Mouse (Mus musculus) MEL (cell line): ENCODE data around the gene Rbm26. TPM values are rescaled to one million over a fixed set of nuclear protein-coding genes. Genes with fewer than 3 reads are reported as not detected.

ENCODE experiments used
- DNase-seq: peaks from one replicate; pipeline ENCODE4 v3.0.0; 2011; ENCODE audit warnings: low read depth, low spot score
- H3K27ac ChIP-seq: 2 replicates; pipeline ENCODE4 v1.5.1; 2012; ENCODE audit warnings: low read depth, mild to moderate bottlenecking, control low read depth, low read length, moderate library complexity; ENCODE audit not compliant: control insufficient read depth
- H3K27me3 ChIP-seq, 2 experiments: fragments of 150-350 bp in 1 of 2; sonication (generic) in 1 of 2; 2 replicates each; pipeline ENCODE4 v1.6.1; 2012; ENCODE audit warnings: low read length in 2 of 2, mild to moderate bottlenecking in 2 of 2, improper control_type of control experiment in 1 of 2, moderate library complexity in 1 of 2; ENCODE audit not compliant: insufficient read depth in 2 of 2, control insufficient read depth in 1 of 2
- H3K36me3 ChIP-seq, 2 experiments: 2 replicates each; pipeline ENCODE4 v1.6.1; 2012 to 2014; ENCODE audit warnings: low read length in 2 of 2, improper control_type of control experiment in 1 of 2, inconsistent platforms in 1 of 2, mild to moderate bottlenecking in 1 of 2; ENCODE audit not compliant: insufficient read depth in 2 of 2, control insufficient read depth in 1 of 2
- H3K4me1 ChIP-seq, 2 experiments: fragments of 150-350 bp in 1 of 2; sonication (generic) in 1 of 2; 2 replicates each; pipeline ENCODE4 v1.6.1; 2012; ENCODE audit warnings: low read length in 2 of 2, improper control_type of control experiment in 1 of 2, mild to moderate bottlenecking in 1 of 2; ENCODE audit not compliant: insufficient read depth in 2 of 2, control insufficient read depth in 1 of 2
- H3K4me3 ChIP-seq, 2 experiments: fragments of 150-350 bp in 1 of 2; sonication (generic) in 1 of 2; 2 replicates each; pipeline ENCODE4 v1.5.1; 2012; ENCODE audit warnings: low read depth in 2 of 2, low read length in 2 of 2, mild to moderate bottlenecking in 2 of 2, moderate library complexity in 2 of 2, control low read depth in 1 of 2, improper control_type of control experiment in 1 of 2; ENCODE audit not compliant: control insufficient read depth in 1 of 2, insufficient read depth in 1 of 2
- H3K79me2 ChIP-seq: 2 replicates; pipeline ENCODE4 v1.6.1; 2012; ENCODE audit warnings: mild to moderate bottlenecking, low read length, moderate library complexity; ENCODE audit not compliant: control insufficient read depth, poor library complexity, insufficient read depth
- H3K9ac ChIP-seq: 2 replicates; pipeline ENCODE4 v1.6.1; 2012; ENCODE audit warnings: low read depth, mild to moderate bottlenecking, control low read depth, low read length, moderate library complexity; ENCODE audit not compliant: control insufficient read depth, poor library complexity, severe bottlenecking
- H3K9me3 ChIP-seq: fragments of 150-350 bp; sonication (generic); replicated peaks from 2 replicates; pipeline ENCODE4 v1.6.1; 2012; ENCODE audit warnings: mild to moderate bottlenecking, low read length, improper control_type of control experiment, moderate library complexity; ENCODE audit not compliant: insufficient read depth
- BHLHE40 ChIP-seq: IDR thresholded peaks from 2 replicates; pipeline ENCODE4 v1.6.1; 2012; ENCODE audit warnings: low read depth, mild to moderate bottlenecking, inconsistent platforms, low read length, improper control_type of control experiment, borderline replicate concordance
- CHD1 ChIP-seq: IDR thresholded peaks from 2 replicates; pipeline ENCODE4 v1.6.1; 2012; ENCODE audit warnings: low read depth, mild to moderate bottlenecking, inconsistent platforms, low read length, improper control_type of control experiment
- CHD2 ChIP-seq: IDR thresholded peaks from 2 replicates; pipeline ENCODE4 v1.6.1; 2011; ENCODE audit warnings: low read length, improper control_type of control experiment
- CTCF ChIP-seq, 3 experiments: IDR thresholded peaks in 2 of 3; conservative IDR thresholded peaks in 1 of 3; 2 replicates each; pipeline ENCODE4 v1.5.1; 2011 to 2012; ENCODE audit warnings: low read length in 3 of 3, low read depth in 2 of 3, mild to moderate bottlenecking in 2 of 3, improper control_type of control experiment in 1 of 3, inconsistent platforms in 1 of 3, mixed read lengths in 1 of 3, moderate library complexity in 1 of 3; ENCODE audit not compliant: control insufficient read depth in 1 of 3, insufficient read depth in 1 of 3, poor library complexity in 1 of 3, severe bottlenecking in 1 of 3
- E2F4 ChIP-seq: IDR thresholded peaks from 2 replicates; pipeline ENCODE4 v1.6.1; 2011; ENCODE audit warnings: low read depth, low read length, improper control_type of control experiment, borderline replicate concordance
- EP300 ChIP-seq, 2 experiments: IDR thresholded peaks; 2 replicates each; pipeline ENCODE4 v1.6.1; 2011; ENCODE audit warnings: improper control_type of control experiment in 2 of 2, low read length in 2 of 2, low read depth in 1 of 2, mild to moderate bottlenecking in 1 of 2
- ETS1 ChIP-seq: IDR thresholded peaks from 2 replicates; pipeline ENCODE4 v1.6.1; 2012; ENCODE audit warnings: low read depth, mild to moderate bottlenecking, inconsistent platforms, low read length, improper control_type of control experiment, moderate library complexity
- HCFC1 ChIP-seq: IDR thresholded peaks from 2 replicates; pipeline ENCODE4 v1.6.1; 2012; ENCODE audit warnings: low read depth, mild to moderate bottlenecking, inconsistent platforms, low read length, improper control_type of control experiment, moderate library complexity
- JUND ChIP-seq: IDR thresholded peaks from 2 replicates; pipeline ENCODE4 v1.6.1; 2011; ENCODE audit warnings: low read depth, mild to moderate bottlenecking, improper control_type of control experiment, low read length
- KAT2A ChIP-seq: conservative IDR thresholded peaks from 2 replicates; pipeline ENCODE4 v1.6.1; 2012; ENCODE audit warnings: low read depth, low read length, improper control_type of control experiment, inconsistent platforms
- MAX ChIP-seq: IDR thresholded peaks from 2 replicates; pipeline ENCODE4 v1.6.1; 2011; ENCODE audit warnings: low read length, improper control_type of control experiment
- MYC ChIP-seq: IDR thresholded peaks from 2 replicates; pipeline ENCODE4 v1.6.1; 2011; ENCODE audit warnings: low read depth, mild to moderate bottlenecking, low read length, improper control_type of control experiment, moderate library complexity
- NELFE ChIP-seq: IDR thresholded peaks from 2 replicates; pipeline ENCODE4 v1.6.1; 2011; ENCODE audit warnings: low read depth, low read length, improper control_type of control experiment
- NRF1 ChIP-seq: IDR thresholded peaks from 2 replicates; pipeline ENCODE4 v1.6.1; 2014; ENCODE audit warnings: low read depth, mild to moderate bottlenecking, inconsistent platforms, low read length, improper control_type of control experiment, moderate library complexity; ENCODE audit not compliant: poor library complexity, insufficient read depth, severe bottlenecking
- POLR2A ChIP-seq, 2 experiments: IDR thresholded peaks; 2 replicates each; pipeline ENCODE4 v1.6.1; 2011 to 2012; ENCODE audit warnings: low read length in 2 of 2, mild to moderate bottlenecking in 2 of 2, control low read depth in 1 of 2, improper control_type of control experiment in 1 of 2, low read depth in 1 of 2, moderate library complexity in 1 of 2; ENCODE audit not compliant: control insufficient read depth in 1 of 2, insufficient read depth in 1 of 2, poor library complexity in 1 of 2
- POLR2AphosphoS2 ChIP-seq: IDR thresholded peaks from 2 replicates; pipeline ENCODE4 v1.6.1; 2011; ENCODE audit warnings: low read length, improper control_type of control experiment
- POLR2AphosphoS5 ChIP-seq: IDR thresholded peaks from 2 replicates; pipeline ENCODE4 v1.6.1; 2012; ENCODE audit warnings: low read depth, borderline replicate concordance, mild to moderate bottlenecking, inconsistent platforms, low read length, moderate library complexity, mixed read lengths
- SMC3 ChIP-seq: IDR thresholded peaks from 2 replicates; pipeline ENCODE4 v1.6.1; 2011; ENCODE audit warnings: low read depth, low read length, improper control_type of control experiment
- TAL1 ChIP-seq: IDR thresholded peaks from 2 replicates; pipeline ENCODE4 v1.6.1; 2012; ENCODE audit warnings: mild to moderate bottlenecking, inconsistent platforms, low read length, moderate library complexity, mixed read lengths
- TBP ChIP-seq: IDR thresholded peaks from 2 replicates; pipeline ENCODE4 v1.8.0; 2011; ENCODE audit warnings: low read depth, low read length, improper control_type of control experiment
- USF1 ChIP-seq: IDR thresholded peaks from 2 replicates; pipeline ENCODE4 v1.6.1; 2014; ENCODE audit warnings: low read depth, mild to moderate bottlenecking, inconsistent platforms, low read length, improper control_type of control experiment, moderate library complexity
- ZC3H11A ChIP-seq: IDR thresholded peaks from 2 replicates; pipeline ENCODE4 v1.6.1; 2012; ENCODE audit warnings: low read depth, mild to moderate bottlenecking, inconsistent platforms, low read length, improper control_type of control experiment
- ZKSCAN1 ChIP-seq: IDR thresholded peaks from 2 replicates; pipeline ENCODE4 v1.6.1; 2012; ENCODE audit warnings: low read depth, mild to moderate bottlenecking, inconsistent platforms, low read length, improper control_type of control experiment, moderate library complexity
- ZMIZ1 ChIP-seq: IDR thresholded peaks from 2 replicates; pipeline ENCODE4 v1.6.1; 2012; ENCODE audit warnings: low read depth, mild to moderate bottlenecking, inconsistent platforms, low read length, improper control_type of control experiment, moderate library complexity
- ZNF384 ChIP-seq: IDR thresholded peaks from 2 replicates; pipeline ENCODE4 v1.6.1; 2012; ENCODE audit warnings: low read depth, mild to moderate bottlenecking, inconsistent platforms, low read length, improper control_type of control experiment
- polyA plus RNA-seq, 2 experiments: library from polyadenylated mRNA; stranded (reverse) in 1 of 2; unstranded in 1 of 2; fragments of >175 nt in 1 of 2; fragments of >200 nt in 1 of 2; gene quantifications; 2 replicates each; pipeline versions ENCODE4 v1.2.1 to v1.2.4; 2012; ENCODE audit warnings: low replicate concordance in 2 of 2, low read depth in 1 of 2; ENCODE audit not compliant: insufficient read length in 2 of 2, insufficient read depth in 1 of 2, missing spikeins in 1 of 2
- total RNA-seq: library from RNA; depleted of rRNA; stranded (reverse); fragments of 300-350 nt; gene quantifications from 2 replicates; pipeline ENCODE4 v1.2.3, GENCODE M21; 2012

The Rbm26 gene
- total and polyA plus RNA-seq, 3 experiments, result 27.7 to 55.9 (median 47.8) TPM

GRCm38 (mm10) chr14:105074376-105074775, 102.8 kb downstream of the Rbm26 start:
- DNase-seq, result no peak
- H3K9me3 ChIP-seq, result no peaks in the 10 kb centered on the region
- H3K4me3 ChIP-seq, result no peak overlapping the region
- no peaks in the 10 kb centered on the region for H3K79me2 ChIP-seq
- H3K36me3 ChIP-seq, result no peaks in the 10 kb centered on the region
- H3K9ac ChIP-seq, result no peak overlapping the region
- no peak overlapping the region for H3K27ac ChIP-seq
- H3K27me3 ChIP-seq, result peaks cover 0 to 2% of the 10 kb centered on the region in 2 experiments; a peak in 1 of 4 replicates
- TF ChIP-seq E2F4, result no peak
- TF ChIP-seq BHLHE40, result no peak
- no peak for TF ChIP-seq USF1
- TF ChIP-seq KAT2A, result no peak
- TF ChIP-seq CHD1, result no peak
- no peak for TF ChIP-seq ZMIZ1
- TF ChIP-seq ETS1, result no peak
- no peak for TF ChIP-seq MYC
- TF ChIP-seq ZC3H11A, result no peak
- TF ChIP-seq CHD2, result no peak
- no peak for TF ChIP-seq POLR2AphosphoS2
- no peak for TF ChIP-seq MAX
- no peak for TF ChIP-seq CTCF (IDR thresholded peaks at IDR 0.05 in 2 of 3, conservative IDR thresholded peaks at IDR 0.05 in 1 of 3; ENCODE audit: control insufficient read depth in 1 of 3, insufficient read depth in 1 of 3, low read depth in 2 of 3, low read length in 3 of 3, poor library complexity in 1 of 3, severe bottlenecking in 1 of 3)
- no peak for TF ChIP-seq TBP
- TF ChIP-seq JUND, result no peak
- no peak for TF ChIP-seq POLR2AphosphoS5
- TF ChIP-seq, all 39 proteins: peak for 0
- H3K4me1 ChIP-seq, result no peaks in the 10 kb centered on the region

- Histone ChIP-seq H3K9me3 (no peaks in the 10 kb centered on the region), H3K36me3 (no peaks in the 10 kb centered on the region), H3K27me3 (peaks cover 0 to 2% of the 10 kb centered on the region in 2 experiments; a peak in 1 of 4 replicates), H3K4me1 (no peaks in the 10 kb centered on the region), H3K4me3 (no peak overlapping the region), H3K9ac (no peak overlapping the region), H3K79me2 (no peaks in the 10 kb centered on the region), H3K27ac (no peak overlapping the region)
- no peak for DNase-seq
- no peak for TF ChIP-seq HCFC1
- no peak for TF ChIP-seq SMC3
- no peak for TF ChIP-seq MAX
- no peak for TF ChIP-seq EP300 (IDR thresholded peaks at IDR 0.05; ENCODE audit: low read depth in 1 of 2, low read length in 2 of 2)
- TF ChIP-seq TAL1, result no peak
- TF ChIP-seq ZC3H11A, result no peak
- no peak for TF ChIP-seq ZNF384
- no peak for TF ChIP-seq NELFE
- no peak for TF ChIP-seq ETS1
- no peak for TF ChIP-seq ZKSCAN1
- no peak for TF ChIP-seq NRF1
- no peak for TF ChIP-seq POLR2A (IDR thresholded peaks at IDR 0.05; ENCODE audit: control insufficient read depth in 1 of 2, insufficient read depth in 1 of 2, low read depth in 1 of 2, low read length in 2 of 2, poor library complexity in 1 of 2)
These were observed 106.1 kb downstream of the Rbm26 start for GRCm38 (mm10) chr14:105071010-105071509.
